Mouse (Mus musculus) lung, adult 2 months (tissue): ENCODE measurements around the gene Ndufs7.

Experiments used
- CTCF ChIP-seq: fragments of 200-500 bp; IDR thresholded peaks from 2 replicates; pipeline ENCODE4 v1.5.1; 2011; ENCODE audit warnings: mild to moderate bottlenecking, low read length, control low read depth; ENCODE audit not compliant: insufficient read depth
- POLR2A ChIP-seq: fragments of 200-500 bp; IDR thresholded peaks from 2 replicates; pipeline ENCODE4 v1.6.1; 2011; ENCODE audit warnings: low read depth, mild to moderate bottlenecking, control low read depth, low read length, borderline replicate concordance; ENCODE audit errors: extremely low read depth

GRCm38 (mm10) chr10:80226071-80226415, 22.9 kb upstream of the Ndufs7 start:
- TF ChIP-seq POLR2A (peak; percentile 76; the same call in 1 of the 2 replicates), CTCF (no peak)
